Mouse (Mus musculus) brain, embryonic 14.5 days (tissue): ENCODE measurements at regions not wholly inside any gene's neighbourhood (a gene's known extent, or its start where the extent isn't known, plus 50 kb on each side); places are given as distances from the start of the nearest gene placed in this dataset.

Experiments used
- CTCF ChIP-seq: fragments of 200-500 bp; IDR thresholded peaks from 2 replicates; pipeline ENCODE4 v1.5.1; 2012; ENCODE audit warnings: inconsistent platforms, mild to moderate bottlenecking, moderate library complexity, borderline replicate concordance; ENCODE audit not compliant: insufficient read depth, insufficient read length; ENCODE audit errors: extremely low read depth
- POLR2A ChIP-seq: fragments of 200-500 bp; IDR thresholded peaks from 2 replicates; pipeline ENCODE4 v1.6.1; 2012; ENCODE audit warnings: mild to moderate bottlenecking, inconsistent platforms, borderline replicate concordance; ENCODE audit not compliant: poor library complexity, insufficient read depth, insufficient read length, severe bottlenecking; ENCODE audit errors: extremely low read depth

DNA sequence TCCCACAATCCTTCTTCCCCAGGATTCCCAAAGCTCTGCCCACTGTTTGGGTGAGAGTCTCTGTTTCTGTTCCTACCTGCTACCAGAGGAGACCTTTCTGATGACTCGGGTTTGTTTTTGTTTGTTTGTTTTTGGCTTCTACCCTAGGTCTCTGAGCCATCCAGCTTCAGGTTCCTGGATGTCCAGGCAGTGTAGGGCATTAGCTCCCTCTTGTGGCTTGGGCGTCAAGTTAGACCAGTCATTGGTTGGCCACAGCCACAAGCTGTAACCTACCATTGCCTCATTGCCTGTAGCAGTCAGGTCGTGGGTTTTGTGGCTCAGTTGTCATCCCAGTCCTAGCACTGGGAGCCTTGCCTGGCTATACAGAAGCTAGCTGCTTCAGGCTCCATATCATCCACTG, 185.1 kb upstream of the Ins1 start:
- TF ChIP-seq CTCF (peak; percentile 39; the same call in 1 of the 2 replicates), POLR2A (no peak)
